Mouse (Mus musculus) hindbrain, embryonic 10.5 days (tissue): Measurements from ENCODE around the gene Uroc1. TPM values are rescaled to one million over a fixed set of nuclear protein-coding genes. Genes with fewer than 3 reads are reported as not detected.

Experiments used
- DNase-seq: peaks from one replicate; pipeline ENCODE4 v3.0.0-alpha.2; 2017; ENCODE audit warnings: low spot score
- H3K27ac ChIP-seq: fragments of 300-500 bp; sonication (generic); 2 replicates; pipeline ENCODE4 v1.5.1; 2016; ENCODE audit warnings: mild to moderate bottlenecking, moderate library complexity
- H3K27me3 ChIP-seq: fragments of 300-500 bp; sonication (generic); 2 replicates; pipeline ENCODE4 v1.6.1; 2016; ENCODE audit warnings: mild to moderate bottlenecking; ENCODE audit not compliant: poor library complexity, insufficient read depth, severe bottlenecking
- H3K36me3 ChIP-seq: fragments of 300-500 bp; sonication (generic); 2 replicates; pipeline ENCODE4 v1.6.1; 2016; ENCODE audit warnings: mild to moderate bottlenecking, moderate library complexity
- H3K4me1 ChIP-seq: fragments of 300-500 bp; sonication (generic); replicated peaks from 2 replicates; pipeline ENCODE4 v1.6.1; 2016; ENCODE audit warnings: mild to moderate bottlenecking
- H3K4me3 ChIP-seq: fragments of 300-500 bp; sonication (generic); 2 replicates; pipeline ENCODE4 v1.5.1; 2016; ENCODE audit warnings: mild to moderate bottlenecking, moderate library complexity
- H3K9me3 ChIP-seq: fragments of 300-500 bp; sonication (generic); 2 replicates; pipeline ENCODE4 v1.6.1; 2016; ENCODE audit warnings: mild to moderate bottlenecking, moderate library complexity
- WGBS: fragments of 180-500 bp; shearing (Covaris S2); methylation state at CpG from one replicate; pipeline ENCODE4 v1.1.7; 2016; 5-methylcytosine and 5-hydroxymethylcytosine counted together
- polyA plus RNA-seq: library from polyadenylated mRNA; unstranded; fragments of >200 nt; fragmentation: Nextera tagmentation; extraction: Ambion mirVana; gene quantifications from 2 replicates; pipeline ENCODE4 v1.2.1, GENCODE M21; 2016

Uroc1 gene
- polyA plus RNA-seq: not detected in 2 replicates

DNA sequence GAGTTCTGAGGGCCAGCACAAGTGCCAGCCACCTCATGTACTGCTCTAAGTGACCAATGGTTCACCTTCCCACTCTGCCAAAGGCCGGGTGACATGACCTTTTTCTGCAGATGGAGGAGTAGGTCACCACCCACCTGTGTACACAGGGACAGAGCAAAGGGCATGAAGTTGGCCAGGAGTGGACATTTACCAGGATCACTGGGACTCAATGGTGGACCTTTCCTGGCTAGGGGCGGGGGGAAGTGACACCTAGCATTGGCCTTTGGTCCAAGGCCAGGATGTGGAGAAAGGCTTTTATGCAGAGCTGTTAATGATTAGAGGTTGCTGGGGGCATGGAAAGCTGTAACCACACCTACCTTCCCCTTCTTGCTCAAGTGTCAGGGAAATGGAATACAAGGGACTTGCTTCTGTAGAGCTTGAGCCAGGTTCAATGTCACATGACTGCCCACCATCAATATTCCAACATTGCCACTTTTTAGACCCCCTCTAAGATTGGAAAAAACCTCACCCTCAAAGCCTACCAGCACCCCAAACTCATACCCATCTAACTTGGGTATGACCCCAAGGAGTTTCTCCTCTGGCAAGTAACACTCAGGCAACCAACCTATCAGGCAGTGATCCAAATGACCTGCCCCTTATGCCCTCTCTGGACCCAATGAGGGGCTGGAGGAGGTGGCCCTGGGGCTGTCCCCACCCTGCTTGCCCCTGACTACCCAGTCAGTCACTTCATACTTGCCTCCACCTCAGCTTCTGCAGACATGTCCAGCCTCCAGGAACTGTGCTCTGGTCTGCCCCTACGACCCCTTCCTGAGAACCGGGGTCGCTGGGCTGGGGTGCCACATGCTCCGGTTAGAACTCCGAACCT, at the start of gene Uroc1:
Uroc1 (plus strand) TSS at position 724 of the 865 bp plus-strand sequence.
- Histone ChIP-seq H3K27ac (no peak within 1 kb of the TSS), H3K36me3 (no peaks in the 10 kb centered on the region), H3K4me1 (no peaks in the 10 kb centered on the region), H3K4me3 (no peak within 1 kb of the TSS), H3K27me3 (no peaks in the 10 kb centered on the region), H3K9me3 (no peaks in the 10 kb centered on the region)
- DNase-seq: no peak
- WGBS: 83% methylated on average over 7 of the region's 7 CpGs

GRCm38 (mm10) chr6:90288265-90288664, 44.8 kb upstream of the Uroc1 start:
- no peak overlapping the region for H3K27ac ChIP-seq
- no peaks in the 10 kb centered on the region for H3K27me3 ChIP-seq
- 56% methylated on average over 12 of the region's 12 CpGs for WGBS
- H3K4me3 ChIP-seq: no peak overlapping the region
- H3K36me3 ChIP-seq: no peaks in the 10 kb centered on the region
- H3K9me3 ChIP-seq: peaks cover 18% of the 10 kb centered on the region
- H3K4me1 ChIP-seq: no peaks in the 10 kb centered on the region
- DNase-seq: no peak

- Histone ChIP-seq H3K27me3 (no peaks in the 10 kb centered on the region), H3K9me3 (0 out of 2 replicates have a peak, but pooled peaks cover 10% of the 10 kb centered on the region), H3K36me3 (no peaks in the 10 kb centered on the region), H3K4me3 (no peak within 1 kb of the TSS), H3K27ac (no peak within 1 kb of the TSS), H3K4me1 (no peaks in the 10 kb centered on the region)
- no peak for DNase-seq
- 86% methylated on average over 1 of the region's 1 CpGs for WGBS
These were observed 32.2 kb upstream of the Uroc1 start, which contains the start of gene BC048671 for GRCm38 (mm10) chr6:90300919-90301318. Gene BC048671 (plus strand): TSS chr6:90301219.

GRCm38 (mm10) chr6:90306315-90306975, 26.6 kb upstream of the Uroc1 start:
- Histone ChIP-seq H3K4me1 (no peaks in the 10 kb centered on the region), H3K4me3 (no peak overlapping the region), H3K27me3 (no peaks in the 10 kb centered on the region), H3K36me3 (no peaks in the 10 kb centered on the region), H3K9me3 (peaks cover 18% of the 10 kb centered on the region), H3K27ac (no peak overlapping the region)
- 88% methylated on average over 6 of the region's 6 CpGs for WGBS
- DNase-seq: no peak

- Histone ChIP-seq H3K36me3 (no peaks in the 10 kb centered on the region), H3K27ac (no peak overlapping the region), H3K4me3 (no peak overlapping the region), H3K9me3 (peaks cover 18% of the 10 kb centered on the region), H3K4me1 (no peaks in the 10 kb centered on the region), H3K27me3 (no peaks in the 10 kb centered on the region)
- 88% methylated on average over 87 of the region's 87 CpGs for WGBS
- no peak for DNase-seq
These were observed 24.0 kb upstream of the Uroc1 start for GRCm38 (mm10) chr6:90308839-90309778.

DNA sequence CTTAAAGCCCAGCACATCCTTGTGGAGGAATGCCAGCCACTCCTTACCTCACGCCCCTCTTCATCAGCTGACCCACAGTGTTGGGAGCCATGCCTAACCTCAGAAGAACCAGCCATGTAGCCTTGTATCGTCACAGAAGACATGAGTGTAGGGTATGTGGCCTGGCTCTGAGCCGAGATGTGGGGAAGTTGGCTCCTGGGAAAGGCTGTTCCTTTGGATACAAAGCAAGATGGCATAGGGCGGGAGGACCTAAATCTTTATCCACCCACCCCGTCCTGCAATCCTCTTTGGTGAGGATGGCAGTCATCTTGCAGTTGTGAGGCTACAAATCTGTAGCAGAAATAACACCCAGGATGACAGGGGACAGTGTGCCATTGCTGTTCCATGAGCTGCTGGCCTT, 17.1 kb upstream of the Uroc1 start:
- no peak for DNase-seq
- Histone ChIP-seq H3K9me3 (0 out of 2 replicates have a peak, but pooled peaks cover 5% of the 10 kb centered on the region), H3K27ac (no peak overlapping the region), H3K27me3 (no peaks in the 10 kb centered on the region), H3K4me3 (no peak overlapping the region), H3K36me3 (no peaks in the 10 kb centered on the region), H3K4me1 (no peaks in the 10 kb centered on the region)
- WGBS: 88% methylated on average over 5 of the region's 5 CpGs

DNA sequence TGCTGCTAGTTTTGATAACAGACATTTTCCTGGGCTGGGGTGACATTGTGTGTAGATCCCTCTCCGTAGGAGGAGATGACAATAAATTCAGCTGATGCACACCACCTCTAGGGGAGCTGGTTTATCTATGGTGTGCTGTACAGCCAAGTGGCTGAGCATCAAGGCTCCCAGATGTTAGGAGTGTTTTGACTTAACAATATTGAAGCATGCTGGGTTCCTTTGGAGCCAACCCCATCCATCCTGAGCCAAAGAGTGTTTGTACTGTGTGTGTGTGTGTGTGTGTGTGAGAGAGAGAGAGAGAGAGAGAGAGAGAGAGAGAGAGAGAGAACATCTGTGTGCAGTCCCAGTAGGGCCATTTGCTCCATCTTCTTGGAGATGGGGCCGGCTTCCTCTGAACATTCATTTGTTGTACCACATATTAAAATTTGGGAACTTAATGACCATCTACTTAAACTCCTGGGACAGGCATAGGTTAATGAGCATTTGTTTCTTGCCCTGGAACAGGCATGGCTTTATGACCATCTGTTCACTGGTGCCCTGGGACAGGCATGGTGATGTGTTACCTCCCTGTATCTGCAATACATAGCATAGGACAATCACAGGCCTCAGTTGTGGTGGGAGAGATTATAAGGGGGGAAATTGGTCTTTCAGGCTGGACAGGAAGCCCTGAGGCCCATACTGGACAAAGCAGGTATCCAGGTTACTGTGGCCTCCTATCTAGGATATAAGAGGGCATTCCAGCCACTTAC, 15.4 kb upstream of the Uroc1 start:
- Histone ChIP-seq H3K36me3 (no peaks in the 10 kb centered on the region), H3K4me3 (no peak overlapping the region), H3K27me3 (no peaks in the 10 kb centered on the region), H3K9me3 (no peaks in the 10 kb centered on the region), H3K4me1 (0 out of 2 replicates have a peak, but pooled peaks cover 4% of the 10 kb centered on the region), H3K27ac (no peak overlapping the region)
- no peak for DNase-seq
- 84% methylated on average over 2 of the region's 2 CpGs for WGBS

DNA sequence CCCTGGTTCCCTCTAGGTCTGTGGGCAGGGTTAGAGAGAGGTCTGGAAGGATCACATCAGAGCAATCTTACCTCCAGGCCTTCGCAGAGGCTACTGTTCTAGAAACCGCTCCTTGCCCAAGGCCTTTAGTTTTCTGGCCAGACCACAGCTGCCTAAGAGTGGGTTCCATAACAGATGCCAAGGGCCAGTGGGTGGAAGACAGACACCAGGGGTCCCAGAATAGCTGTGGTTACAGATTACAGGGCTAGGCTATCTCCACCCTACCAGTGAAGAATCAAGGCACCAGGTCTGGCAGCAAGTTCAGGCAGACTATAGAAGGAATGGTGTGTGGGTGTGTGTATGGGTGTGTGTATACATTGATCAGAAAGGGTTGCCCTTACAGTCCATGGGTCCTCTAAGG, 14.1 kb upstream of the Uroc1 start:
- 92% methylated on average over 2 of the region's 2 CpGs for WGBS
- Histone ChIP-seq H3K9me3 (no peaks in the 10 kb centered on the region), H3K36me3 (no peaks in the 10 kb centered on the region), H3K4me1 (0 out of 2 replicates have a peak, but pooled peaks cover 4% of the 10 kb centered on the region), H3K27ac (no peak overlapping the region), H3K4me3 (no peak overlapping the region), H3K27me3 (no peaks in the 10 kb centered on the region)
- no peak for DNase-seq

- WGBS: 83% methylated on average over 7 of the region's 7 CpGs
- Histone ChIP-seq H3K9me3 (no peaks in the 10 kb centered on the region), H3K4me3 (no peak overlapping the region), H3K36me3 (no peaks in the 10 kb centered on the region), H3K27me3 (no peaks in the 10 kb centered on the region), H3K4me1 (0 out of 2 replicates have a peak, but pooled peaks cover 4% of the 10 kb centered on the region), H3K27ac (no peak overlapping the region)
- no peak for DNase-seq
These were observed 13.5 kb upstream of the Uroc1 start for GRCm38 (mm10) chr6:90319475-90320191.

DNA sequence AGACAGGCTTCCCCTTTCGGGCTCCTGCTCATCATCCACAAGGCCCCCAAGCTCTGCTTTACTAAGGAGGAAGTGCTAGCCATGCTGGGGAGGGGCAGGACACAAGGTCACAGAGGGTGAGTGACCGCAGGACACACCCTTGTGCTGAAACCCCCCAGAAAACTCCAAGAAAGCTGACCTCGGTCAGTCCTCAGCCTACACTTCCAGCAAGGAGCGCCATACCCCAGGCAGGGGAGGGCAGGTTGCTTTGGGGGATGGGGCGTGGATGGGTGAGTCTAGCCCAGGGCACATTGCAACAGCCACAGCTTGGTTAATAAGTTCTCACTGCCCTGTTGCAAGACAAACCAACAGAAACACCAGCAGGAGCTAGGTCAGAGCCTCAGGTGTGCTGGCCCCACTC, 12.7 kb upstream of the Uroc1 start:
- no peaks in the 10 kb centered on the region for H3K36me3 ChIP-seq
- H3K9me3 ChIP-seq: no peaks in the 10 kb centered on the region
- H3K4me1 ChIP-seq: peaks cover 9% of the 10 kb centered on the region
- peaks cover 7% of the 10 kb centered on the region for H3K27me3 ChIP-seq
- no peak overlapping the region for H3K4me3 ChIP-seq
- no peak for DNase-seq
- WGBS: 82% methylated on average over 5 of the region's 5 CpGs
- H3K27ac ChIP-seq: no peak overlapping the region

- no peak for DNase-seq
- WGBS: 52% methylated on average over 4 of the region's 4 CpGs
- H3K27ac ChIP-seq: no peak overlapping the region
- no peaks in the 10 kb centered on the region for H3K9me3 ChIP-seq
- peaks cover 10% of the 10 kb centered on the region for H3K27me3 ChIP-seq
- peaks cover 9% of the 10 kb centered on the region for H3K4me1 ChIP-seq
- H3K4me3 ChIP-seq: no peak overlapping the region
- H3K36me3 ChIP-seq: no peaks in the 10 kb centered on the region
These were observed 11.3 kb upstream of the Uroc1 start for GRCm38 (mm10) chr6:90321811-90322210.
